Mouse (Mus musculus) MEL (cell line): ENCODE results near the gene Mrpl1.

Experiments used
- CTCF ChIP-seq, 3 experiments: IDR thresholded peaks in 2 of 3; conservative IDR thresholded peaks in 1 of 3; 2 replicates each; pipeline ENCODE4 v1.5.1; 2011 to 2012; ENCODE audit warnings: low read length in 3 of 3, low read depth in 2 of 3, mild to moderate bottlenecking in 2 of 3, improper control_type of control experiment in 1 of 3, inconsistent platforms in 1 of 3, mixed read lengths in 1 of 3, moderate library complexity in 1 of 3; ENCODE audit not compliant: control insufficient read depth in 1 of 3, insufficient read depth in 1 of 3, poor library complexity in 1 of 3, severe bottlenecking in 1 of 3
- EP300 ChIP-seq, 2 experiments: IDR thresholded peaks; 2 replicates each; pipeline ENCODE4 v1.6.1; 2011; ENCODE audit warnings: improper control_type of control experiment in 2 of 2, low read length in 2 of 2, low read depth in 1 of 2, mild to moderate bottlenecking in 1 of 2

DNA sequence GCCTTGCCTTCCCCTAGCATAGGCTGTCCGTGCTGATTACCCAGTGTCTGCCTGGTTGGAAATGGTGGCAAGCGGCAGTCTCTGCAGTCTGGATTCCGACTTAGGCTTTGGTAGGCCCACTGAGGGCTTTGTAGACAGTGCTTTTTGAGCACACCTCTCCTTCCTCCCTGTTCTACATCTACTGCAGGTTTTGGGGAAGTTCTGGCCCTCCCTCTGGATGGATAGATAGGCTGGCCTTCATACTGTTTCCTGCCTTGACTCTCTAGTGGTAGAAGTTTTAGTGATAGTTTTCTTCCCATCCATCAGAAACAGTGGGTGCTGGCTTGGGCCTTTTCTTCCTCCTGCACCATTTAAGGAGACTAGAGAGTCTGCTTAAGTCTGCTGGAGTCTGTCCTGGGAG, 9.4 kb downstream of the Mrpl1 start:
- TF ChIP-seq EP300 (IDR thresholded peaks at IDR 0.05; ENCODE audit: low read depth in 1 of 2, low read length in 2 of 2) = no peak
- TF ChIP-seq CTCF (IDR thresholded peaks at IDR 0.05 in 2 of 3, conservative IDR thresholded peaks at IDR 0.05 in 1 of 3; ENCODE audit: control insufficient read depth in 1 of 3, insufficient read depth in 1 of 3, low read depth in 2 of 3, low read length in 3 of 3, poor library complexity in 1 of 3, severe bottlenecking in 1 of 3) = no peak
